Mouse (Mus musculus) T-cell, adult 2 months (primary cell): ENCODE measurements around the gene Pomgnt2.

Source experiments
- DNase-seq: peaks from one replicate; pipeline ENCODE4 v3.0.0; 2022; ENCODE audit warnings: low spot score

Pomgnt2 gene

GRCm38 (mm10) chr9:121969841-121970381 is 27.0 kb downstream of the Pomgnt2 start:
- DNase-seq = no peak

GRCm38 (mm10) chr9:121968258-121968657 is 28.7 kb downstream of the Pomgnt2 start:
- DNase-seq = no peak

GRCm38 (mm10) chr9:121964941-121965340 is 32.0 kb downstream of the Pomgnt2 start:
- no peak for DNase-seq

- DNase-seq = no peak
These were observed 36.8 kb downstream of the Pomgnt2 start for GRCm38 (mm10) chr9:121959966-121960635.

GRCm38 (mm10) chr9:121952596-121952995 is 44.3 kb downstream of the Pomgnt2 start:
- no peak for DNase-seq

GRCm38 (mm10) chr9:121951114-121951423 is 45.8 kb downstream of the Pomgnt2 start:
- DNase-seq = no peak

- no peak for DNase-seq
These were observed 46.3 kb downstream of the Pomgnt2 start, which contains the start of gene Fam198a for GRCm38 (mm10) chr9:121950418-121951113. Gene Fam198a, plus strand, starts transcription at chr9:121950988.

- no peak for DNase-seq
These were observed 48.5 kb downstream of the Pomgnt2 start for GRCm38 (mm10) chr9:121948431-121948830.

GRCm38 (mm10) chr9:121947784-121948183 is 49.1 kb downstream of the Pomgnt2 start:
- no peak for DNase-seq

GRCm38 (mm10) chr9:121943628-121944027 is 53.3 kb downstream of the Pomgnt2 start:
- DNase-seq = no peak

GRCm38 (mm10) chr9:121943005-121943404 is 53.9 kb downstream of the Pomgnt2 start:
- DNase-seq = no peak

GRCm38 (mm10) chr9:121937944-121938355 is 59.0 kb downstream of the Pomgnt2 start:
- DNase-seq = peak; percentile 5

- peak; percentile 39 for DNase-seq
These were observed 59.5 kb downstream of the Pomgnt2 start for GRCm38 (mm10) chr9:121937451-121937864.

GRCm38 (mm10) chr9:121936952-121937351 is 60.0 kb downstream of the Pomgnt2 start:
- no peak for DNase-seq

GRCm38 (mm10) chr9:121934856-121935255 is 62.1 kb downstream of the Pomgnt2 start:
- no peak for DNase-seq
